Mouse (Mus musculus) heart, postnatal 0 days (tissue): ENCODE measurements at regions not wholly inside any gene's neighbourhood (a gene's known extent, or its start where the extent isn't known, plus 50 kb on each side); places are given as distances from the start of the nearest gene placed in this dataset.

Source experiments
- CTCF ChIP-seq: IDR thresholded peaks from 2 replicates; pipeline ENCODE4 v1.5.1; 2016; ENCODE audit warnings: antibody characterized with exemption, control low read depth, low read depth
- EP300 ChIP-seq: IDR thresholded peaks from 2 replicates; pipeline ENCODE4 v1.6.1; 2016; ENCODE audit warnings: antibody characterized with exemption, low read depth

- TF ChIP-seq CTCF (no peak), EP300 (no peak)
Measured at GRCm38 (mm10) chr10:92298693-92299092, 423.5 kb downstream of the Nedd1 start.
